Mouse (Mus musculus) cerebellum, adult 2 months (tissue): Measurements from ENCODE around the gene Slc39a1. TPM values are rescaled to one million over a fixed set of nuclear protein-coding genes. Genes with fewer than 3 reads are reported as not detected.

Experiments
- DNase-seq, 2 experiments: peaks; one replicate each; pipeline ENCODE4 v3.0.0; 2021
- H3K27ac ChIP-seq: fragments of 200-500 bp; 2 replicates; pipeline ENCODE4 v1.5.1; 2012; ENCODE audit warnings: low read length, control low read depth, inconsistent platforms; ENCODE audit not compliant: insufficient read depth
- H3K27me3 ChIP-seq: fragments of 200-500 bp; 2 replicates; pipeline ENCODE4 v1.6.1; 2012; ENCODE audit warnings: inconsistent platforms, mild to moderate bottlenecking, low read length, moderate library complexity; ENCODE audit not compliant: control insufficient read depth, insufficient read depth
- H3K4me1 ChIP-seq: fragments of 200-500 bp; 2 replicates; pipeline ENCODE4 v1.6.1; 2011; ENCODE audit warnings: low read length; ENCODE audit not compliant: control insufficient read depth, insufficient read depth
- H3K4me3 ChIP-seq: fragments of 200-500 bp; replicated peaks from 2 replicates; pipeline ENCODE3; 2011; ENCODE audit warnings: mild to moderate bottlenecking, low read depth, low read length, control low read depth; ENCODE audit not compliant: insufficient read depth
- CTCF ChIP-seq: fragments of 200-500 bp; IDR thresholded peaks from 2 replicates; pipeline ENCODE4 v1.5.1; 2011; ENCODE audit warnings: low read depth, mild to moderate bottlenecking, control low read depth, low read length, moderate library complexity, borderline replicate concordance; ENCODE audit not compliant: insufficient read depth
- POLR2A ChIP-seq: fragments of 200-500 bp; IDR thresholded peaks from 2 replicates; pipeline ENCODE4 v1.6.1; 2011; ENCODE audit warnings: low read length, control low read depth, borderline replicate concordance; ENCODE audit not compliant: insufficient read depth
- WGBS: fragments of 180-500 bp; shearing (Covaris S2); methylation state at CpG from one replicate; pipeline ENCODE4 v1.1.7; 2018; 5-methylcytosine and 5-hydroxymethylcytosine counted together
- polyA plus RNA-seq: library from polyadenylated mRNA; depleted of rRNA; stranded (reverse); fragments of >200 nt; gene quantifications from 2 replicates; pipeline ENCODE4 v1.2.3, GENCODE M21; 2012; rRNA removed

Gene Slc39a1
- 35.8 and 38.7 TPM in 2 replicates for polyA plus RNA-seq

GRCm38 (mm10) chr3:90247960-90248745, at the start of gene Slc39a1:
Gene Slc39a1 (plus strand): TSS chr3:90248172.
- H3K27me3 ChIP-seq, result no peaks in the 10 kb centered on the region
- peak; percentile 92 to 94 for DNase-seq
- H3K4me3 ChIP-seq, result peak within 1 kb of the TSS; percentile 96
- TF ChIP-seq CTCF (no peak), POLR2A (peak; percentile 49; the same call in 1 of the 2 replicates)
- H3K4me1 ChIP-seq, result peaks cover 5% of the 10 kb centered on the region
- WGBS, result 1% methylated on average over 44 of the region's 44 CpGs
- peak within 1 kb of the TSS; percentile 92 for H3K27ac ChIP-seq

GRCm38 (mm10) chr3:90202884-90203283, 45.1 kb upstream of the Slc39a1 start:
- no peak for TF ChIP-seq CTCF
- no peak for TF ChIP-seq POLR2A
- no peaks in the 10 kb centered on the region for H3K27me3 ChIP-seq
- H3K4me3 ChIP-seq, result no peak overlapping the region
- no peak for DNase-seq
- no peak overlapping the region for H3K27ac ChIP-seq
- no peaks in the 10 kb centered on the region for H3K4me1 ChIP-seq
- 77% methylated on average over 1 of the region's 1 CpGs for WGBS

- no peak overlapping the region for H3K27ac ChIP-seq
- no peaks in the 10 kb centered on the region for H3K4me1 ChIP-seq
- H3K4me3 ChIP-seq, result no peak overlapping the region
- no peaks in the 10 kb centered on the region for H3K27me3 ChIP-seq
- 49% methylated on average over 5 of the region's 5 CpGs for WGBS
- DNase-seq, result no peak
- TF ChIP-seq POLR2A (no peak), CTCF (no peak)
These were observed 44.4 kb upstream of the Slc39a1 start for GRCm38 (mm10) chr3:90203619-90204018.

- Histone ChIP-seq H3K27ac (no peak overlapping the region), H3K4me3 (no peak overlapping the region), H3K4me1 (no peaks in the 10 kb centered on the region), H3K27me3 (no peaks in the 10 kb centered on the region)
- no peak for DNase-seq
- WGBS, result 97% methylated on average over 2 of the region's 2 CpGs
- TF ChIP-seq POLR2A, result no peak
- TF ChIP-seq CTCF, result no peak
These were observed 43.4 kb upstream of the Slc39a1 start for GRCm38 (mm10) chr3:90204582-90204981.

GRCm38 (mm10) chr3:90208662-90209061, 39.3 kb upstream of the Slc39a1 start:
- Histone ChIP-seq H3K4me3 (no peak overlapping the region), H3K4me1 (0 out of 2 replicates have a peak, but pooled peaks cover 3% of the 10 kb centered on the region), H3K27me3 (no peaks in the 10 kb centered on the region), H3K27ac (no peak overlapping the region)
- no peak for DNase-seq
- 79% methylated on average over 2 of the region's 2 CpGs for WGBS
- TF ChIP-seq CTCF (no peak), POLR2A (no peak)

- WGBS, result 89% methylated on average over 5 of the region's 5 CpGs
- no peak for DNase-seq
- Histone ChIP-seq H3K4me1 (0 out of 2 replicates have a peak, but pooled peaks cover 3% of the 10 kb centered on the region), H3K4me3 (no peak overlapping the region), H3K27me3 (no peaks in the 10 kb centered on the region), H3K27ac (no peak overlapping the region)
- TF ChIP-seq CTCF (no peak), POLR2A (no peak)
These were observed 37.9 kb upstream of the Slc39a1 start for GRCm38 (mm10) chr3:90209908-90210566.

GRCm38 (mm10) chr3:90211475-90212398, 36.2 kb upstream of the Slc39a1 start:
- no peak for DNase-seq
- no peak overlapping the region for H3K27ac ChIP-seq
- no peak overlapping the region for H3K4me3 ChIP-seq
- TF ChIP-seq CTCF (no peak), POLR2A (no peak)
- WGBS, result 75% methylated on average over 13 of the region's 13 CpGs
- H3K4me1 ChIP-seq, result 0 out of 2 replicates have a peak, but pooled peaks cover 3% of the 10 kb centered on the region
- no peaks in the 10 kb centered on the region for H3K27me3 ChIP-seq
